Mouse (Mus musculus) erythroblast, adult 5-6 weeks (primary cell): Measurements from ENCODE around the gene Gm20388. TPM values are rescaled to one million over a fixed set of nuclear protein-coding genes. Genes with fewer than 3 reads are reported as not detected.

ENCODE experiments used
- ATAC-seq: replicated peaks from 2 replicates; pipeline ENCODE4 v1.8.0; 2016; ENCODE audit warnings: moderate number of reproducible peaks, mild to moderate bottlenecking, moderate TSS enrichment, inconsistent platforms; ENCODE audit not compliant: poor library complexity, low FRiP score, severe bottlenecking
- total RNA-seq, 2 experiments: library from RNA; stranded (forward) in 1 of 2; stranded (reverse) in 1 of 2; fragments of 150-400 nt in 1 of 2; fragments of 200-764, 138-1000 nt in 1 of 2; gene quantifications; 2 replicates each; pipeline versions ENCODE4 v1.2.3 to v1.2.4; 2015 to 2017; ENCODE audit warnings: low replicate concordance in 2 of 2

The Gm20388 gene
- total RNA-seq, 2 experiments from 2014 or later = 2.9 to 7.8 TPM

- ATAC-seq = no peak
Observed at GRCm38 (mm10) chr8:123648245-123649170, 3737.9 kb downstream of the Gm20388 start.

- ATAC-seq = no peak
Observed at GRCm38 (mm10) chr8:123649483-123649882, 3738.8 kb downstream of the Gm20388 start.

- no peak for ATAC-seq
Observed at GRCm38 (mm10) chr8:123651390-123652098, 3740.9 kb downstream of the Gm20388 start.

DNA sequence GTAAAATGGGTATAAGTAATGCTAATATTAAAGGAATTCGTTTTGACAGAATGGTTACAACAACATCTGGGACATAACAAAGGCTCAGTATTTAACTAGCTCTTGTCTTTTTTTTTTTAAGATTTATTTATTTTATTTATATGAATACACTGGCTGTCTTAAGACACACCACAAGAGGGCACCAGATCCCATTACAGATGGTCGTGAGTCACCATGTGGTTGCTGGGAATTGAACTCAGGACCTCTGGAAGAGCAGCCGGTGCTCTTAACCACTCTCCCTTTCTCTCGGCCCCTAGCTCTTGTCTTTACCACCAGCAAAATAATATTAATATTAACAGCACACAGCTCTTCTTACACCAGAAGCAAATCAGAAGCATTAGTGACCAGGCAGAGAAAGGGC lies 3742.0 kb downstream of the Gm20388 start:
- ATAC-seq = no peak

DNA sequence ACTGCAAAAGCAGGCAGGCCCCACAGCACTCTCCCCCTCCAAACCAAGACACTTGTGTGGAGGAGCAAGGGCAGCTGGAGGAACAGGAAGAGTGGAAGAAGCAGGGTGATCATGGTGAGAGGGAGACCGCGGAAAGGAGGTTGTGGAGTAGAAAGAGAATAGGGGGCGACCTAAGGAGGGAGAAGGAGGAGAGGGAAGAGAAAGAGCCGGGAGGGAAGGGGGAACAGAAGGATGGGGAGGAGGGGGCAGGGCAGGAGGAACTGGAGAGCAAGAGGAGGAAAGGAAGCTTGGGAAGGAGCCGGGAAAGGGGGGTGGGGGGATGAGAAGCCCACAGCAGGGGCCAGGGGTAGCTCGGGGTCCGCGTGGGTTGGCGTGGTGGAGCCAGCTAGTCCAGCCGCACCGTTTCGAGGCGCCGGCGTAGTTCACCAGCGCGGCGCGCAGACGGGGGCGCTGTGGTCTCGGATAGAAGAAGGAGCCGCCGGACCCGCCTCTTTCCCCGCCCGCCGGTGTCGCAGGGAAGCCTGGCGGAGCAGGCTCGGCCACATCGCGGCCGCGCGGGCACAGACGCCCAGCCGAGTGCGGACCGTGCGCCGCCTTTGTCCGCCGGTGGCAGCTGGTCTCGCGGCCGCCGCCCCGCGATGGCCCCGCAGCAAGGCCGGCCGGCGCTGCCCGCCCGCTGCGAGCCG lies 3742.8 kb downstream of the Gm20388 start, which contains the start of gene Rhou:
Gene Rhou, plus strand, starts transcription at position 622 of the 686 bp plus-strand sequence.
- ATAC-seq = no peak

DNA sequence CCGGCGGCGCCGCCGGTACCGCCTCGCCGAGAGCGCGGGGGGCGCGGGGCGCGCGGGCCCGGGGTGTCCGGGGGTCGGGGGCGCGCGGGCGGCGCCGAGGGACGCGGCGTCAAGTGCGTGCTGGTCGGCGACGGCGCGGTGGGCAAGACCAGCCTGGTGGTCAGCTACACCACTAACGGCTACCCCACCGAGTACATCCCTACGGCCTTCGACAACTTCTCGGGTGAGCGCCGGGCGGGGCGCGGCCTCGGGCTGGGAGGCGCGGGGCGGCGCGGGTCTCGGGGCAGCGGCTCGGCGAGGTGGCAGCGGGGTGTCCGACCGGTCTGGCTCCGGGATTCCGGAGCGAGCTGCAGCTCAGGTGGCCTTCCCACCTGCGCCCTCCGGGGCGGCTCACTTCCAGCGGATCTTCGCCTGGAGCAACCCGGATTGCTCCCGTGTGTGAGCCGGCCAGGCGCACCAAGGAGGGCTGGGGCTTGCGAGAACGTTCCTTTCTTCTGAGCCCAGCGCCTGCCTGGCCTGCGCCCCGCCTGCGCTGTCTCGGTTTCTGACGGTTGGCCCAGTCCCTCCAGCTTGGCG lies 3743.4 kb downstream of the Gm20388 start:
- no peak for ATAC-seq

DNA sequence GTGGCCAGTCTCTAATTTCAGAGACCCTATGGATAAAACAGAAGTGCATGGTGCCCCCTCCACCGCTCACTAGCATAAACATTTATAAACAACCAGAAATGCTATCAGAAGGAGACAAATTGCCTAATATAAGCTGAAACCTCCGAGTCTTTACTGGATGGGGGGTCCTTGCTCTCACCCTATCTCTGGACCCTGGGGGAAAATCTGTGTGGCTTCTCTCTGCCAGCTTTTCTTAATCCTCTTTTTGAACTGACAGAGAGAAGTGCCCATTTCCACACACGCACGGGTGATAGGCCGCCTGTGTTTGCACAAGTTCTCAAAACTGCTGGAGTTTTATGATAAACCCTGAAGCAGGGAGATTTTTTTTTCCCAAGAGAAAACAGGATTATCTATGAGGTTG lies 3744.1 kb downstream of the Gm20388 start:
- ATAC-seq = no peak

GRCm38 (mm10) chr8:123655351-123655779 lies 3744.7 kb downstream of the Gm20388 start:
- ATAC-seq = no peak

DNA sequence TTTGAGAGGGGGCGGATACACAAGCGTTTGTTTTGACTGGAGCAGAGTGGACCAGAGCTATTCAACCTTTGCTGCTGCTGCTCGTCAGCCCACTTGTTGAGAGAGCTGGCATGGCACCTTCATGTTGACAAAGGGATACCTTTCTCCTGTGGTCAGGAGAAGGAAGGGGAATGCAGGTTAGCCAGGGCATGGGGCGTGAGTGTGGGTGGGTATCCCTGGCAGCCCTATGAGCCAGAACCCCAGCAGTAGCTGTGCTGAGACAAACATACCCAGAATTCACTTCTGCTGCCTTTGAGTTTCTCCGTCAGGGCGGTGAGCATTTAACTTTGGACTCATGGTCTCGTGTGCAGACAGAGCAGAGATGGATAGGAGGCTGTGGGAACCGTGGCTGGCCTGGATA lies 3747.2 kb downstream of the Gm20388 start:
- ATAC-seq = no peak

- ATAC-seq = no peak
Observed at GRCm38 (mm10) chr8:123659469-123660057, 3748.9 kb downstream of the Gm20388 start.

GRCm38 (mm10) chr8:123661515-123661914 lies 3750.9 kb downstream of the Gm20388 start:
- no peak for ATAC-seq

DNA sequence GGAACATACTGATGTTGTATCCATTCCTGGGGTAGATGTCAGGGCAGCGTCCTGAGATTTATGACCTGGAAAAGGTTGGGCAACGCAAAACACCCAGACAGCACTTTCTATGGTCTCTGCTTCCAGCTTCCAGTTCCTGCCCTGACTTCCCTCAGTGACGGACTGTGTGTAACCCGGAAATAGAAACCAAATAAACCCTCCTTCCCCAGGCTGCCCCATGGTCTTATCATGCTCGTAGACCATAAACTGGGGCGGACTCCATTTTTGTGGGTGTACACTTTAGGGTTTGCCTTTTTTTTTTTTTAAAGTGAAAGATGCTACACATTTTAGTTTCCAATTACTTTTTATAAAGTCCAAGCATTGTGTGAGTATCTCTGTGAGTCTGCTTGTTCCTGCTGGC lies 3754.9 kb downstream of the Gm20388 start:
- no peak for ATAC-seq

DNA sequence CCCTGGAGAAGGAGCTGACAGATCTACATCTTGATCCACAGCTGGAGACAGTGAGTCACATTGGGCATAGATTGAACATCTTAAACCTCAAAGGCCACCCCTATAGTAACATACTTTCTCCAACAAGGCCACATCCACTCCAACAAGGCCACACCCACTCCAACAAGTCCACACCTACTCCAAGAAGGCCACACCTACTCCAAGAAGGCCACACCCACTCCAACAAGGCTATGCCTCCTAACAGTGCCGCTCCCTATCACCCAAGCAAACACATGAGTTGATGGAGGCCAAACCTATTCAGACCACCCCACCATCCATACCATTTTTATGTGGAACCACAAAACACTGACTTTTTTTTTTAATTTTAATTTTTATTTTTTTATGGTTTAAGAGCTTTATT lies 3756.2 kb downstream of the Gm20388 start:
- no peak for ATAC-seq

GRCm38 (mm10) chr8:123668681-123669080 lies 3758.0 kb downstream of the Gm20388 start:
- no peak for ATAC-seq

DNA sequence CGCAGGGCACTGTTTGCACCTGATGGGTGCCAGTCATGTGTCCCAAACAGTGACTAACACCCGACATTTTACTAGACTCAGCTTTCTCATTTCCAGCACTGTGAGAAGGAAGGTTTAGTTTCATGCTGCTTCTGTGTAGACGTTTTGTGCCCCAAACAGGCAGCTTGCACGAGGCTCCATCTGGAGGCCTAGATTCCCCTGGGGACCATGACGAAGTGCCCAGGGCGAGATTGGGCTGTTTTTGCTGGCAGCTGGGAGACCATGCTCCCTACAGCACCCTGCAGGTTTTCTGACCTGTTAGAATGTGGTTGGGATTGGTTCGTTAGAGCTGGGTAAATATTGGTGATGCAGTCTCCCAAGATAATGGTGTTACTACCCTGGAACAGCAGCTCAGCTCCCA lies 3760.1 kb downstream of the Gm20388 start:
- no peak for ATAC-seq

GRCm38 (mm10) chr8:123671454-123671853 lies 3760.8 kb downstream of the Gm20388 start:
- no peak for ATAC-seq

DNA sequence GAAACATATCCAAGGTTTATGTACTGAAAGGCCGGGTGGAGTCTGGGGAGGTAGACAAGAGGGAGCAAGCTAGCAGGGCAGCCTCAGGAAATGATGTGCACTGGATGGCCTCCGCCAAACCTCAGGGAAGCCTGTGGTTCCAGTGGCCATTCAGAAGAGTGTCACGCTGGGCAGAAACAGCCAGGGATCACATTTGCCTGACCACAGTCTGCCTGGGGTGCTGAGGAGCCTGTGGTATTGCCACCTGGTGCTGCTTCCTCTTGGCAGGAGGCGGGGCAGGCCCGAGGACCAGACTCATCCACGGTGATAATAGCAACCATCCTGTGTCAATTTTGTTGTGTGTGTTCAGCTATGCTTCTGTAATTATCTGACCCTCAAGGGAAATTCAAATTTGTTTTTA lies 3762.0 kb downstream of the Gm20388 start:
- no peak for ATAC-seq

GRCm38 (mm10) chr8:123675611-123676010 lies 3765.0 kb downstream of the Gm20388 start:
- no peak for ATAC-seq

- no peak for ATAC-seq
Observed at GRCm38 (mm10) chr8:123678390-123678789, 3767.7 kb downstream of the Gm20388 start.
